Mouse (Mus musculus) bone marrow macrophage, adult 2 months (primary cell): ENCODE results near the gene Car9.

Source experiments
- CTCF ChIP-seq: IDR thresholded peaks from 2 replicates; pipeline ENCODE4 v1.5.1; 2012; ENCODE audit warnings: low read depth, mild to moderate bottlenecking, low read length, moderate library complexity
- POLR2A ChIP-seq: IDR thresholded peaks from 2 replicates; pipeline ENCODE4 v1.6.1; 2012; ENCODE audit warnings: mild to moderate bottlenecking, low read depth, low read length, borderline replicate concordance

- TF ChIP-seq POLR2A (no peak), CTCF (no peak)
These were observed 23.2 kb upstream of the Car9 start, which contains the start of gene Sit1 for GRCm38 (mm10) chr4:43483535-43484091.
